Mouse (Mus musculus) urinary bladder, postnatal 25 days (tissue): ENCODE results near the gene Spire2.
"Not testable (repeated sequence)": the region's sequence is repeated elsewhere in the genome, so short reads cannot be mapped to it uniquely, and the experiment has no call there.

Experiments used
- DNase-seq: peaks from one replicate; pipeline ENCODE4 v3.0.0; 2022; ENCODE audit warnings: low spot score

Gene Spire2

DNA sequence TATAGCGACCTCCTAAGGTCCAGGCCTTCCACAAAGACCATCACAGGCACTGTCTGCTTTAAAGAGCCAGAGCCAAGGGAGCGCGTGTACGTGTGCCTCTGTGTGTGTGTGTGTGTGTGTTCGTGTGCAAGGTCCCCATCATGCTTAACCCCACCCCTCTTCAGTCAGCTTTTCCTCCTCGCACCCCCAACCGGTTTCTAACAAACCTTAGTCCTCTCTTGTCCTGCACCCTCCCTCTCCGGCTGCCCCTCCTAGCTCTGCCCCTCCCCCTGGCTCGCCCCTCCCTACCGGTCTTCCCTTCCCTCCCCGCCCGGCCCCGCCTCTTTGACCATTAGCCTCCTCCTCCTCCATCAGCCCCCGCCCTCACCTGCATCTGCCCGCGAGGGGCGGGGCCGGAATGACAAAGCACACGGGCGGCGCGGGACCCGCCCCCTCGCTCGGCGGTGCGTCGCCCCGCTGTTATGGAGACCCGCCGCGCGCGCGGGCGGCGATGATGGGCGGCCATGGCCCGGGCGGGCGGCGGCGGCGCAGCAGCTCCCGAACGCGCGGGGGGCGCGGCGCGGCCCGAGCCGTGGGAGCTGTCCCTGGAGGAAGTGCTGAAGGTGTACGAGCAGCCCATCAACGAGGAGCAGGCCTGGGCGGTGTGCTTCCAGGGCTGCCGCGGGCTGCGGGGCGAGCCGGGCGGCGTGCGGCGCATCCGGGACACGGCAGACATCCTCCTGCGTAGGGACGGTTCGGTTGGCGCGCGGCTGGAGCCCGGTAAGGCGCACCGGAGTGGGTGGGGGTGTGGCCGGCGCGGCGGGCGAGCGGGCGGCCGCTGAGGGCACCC is at the start of gene Spire2:
Gene Spire2, plus strand, starts transcription at position 452 of the 829 bp plus-strand sequence.
- DNase-seq = peak; percentile 69

DNA sequence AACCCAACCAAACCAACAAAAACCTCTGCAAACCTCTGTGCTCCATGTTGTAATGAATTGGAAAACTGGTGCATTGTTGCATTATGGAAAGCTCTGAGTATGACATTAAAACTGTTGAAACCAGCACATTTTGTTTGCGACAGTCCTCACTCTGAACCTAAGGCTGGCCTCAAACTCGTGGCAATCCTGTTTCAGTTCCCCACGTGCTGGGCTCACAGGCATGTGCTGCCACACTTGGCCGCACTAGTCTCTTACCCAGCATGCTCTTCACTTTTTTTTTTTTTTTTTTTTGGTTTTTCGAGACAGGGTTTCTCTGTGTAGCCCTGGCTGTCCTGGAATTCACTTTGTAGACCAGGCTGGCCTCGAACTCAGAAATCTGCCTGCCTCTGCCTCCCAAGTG is 49.5 kb upstream of the Spire2 start:
- not testable (repeated sequence) for DNase-seq

DNA sequence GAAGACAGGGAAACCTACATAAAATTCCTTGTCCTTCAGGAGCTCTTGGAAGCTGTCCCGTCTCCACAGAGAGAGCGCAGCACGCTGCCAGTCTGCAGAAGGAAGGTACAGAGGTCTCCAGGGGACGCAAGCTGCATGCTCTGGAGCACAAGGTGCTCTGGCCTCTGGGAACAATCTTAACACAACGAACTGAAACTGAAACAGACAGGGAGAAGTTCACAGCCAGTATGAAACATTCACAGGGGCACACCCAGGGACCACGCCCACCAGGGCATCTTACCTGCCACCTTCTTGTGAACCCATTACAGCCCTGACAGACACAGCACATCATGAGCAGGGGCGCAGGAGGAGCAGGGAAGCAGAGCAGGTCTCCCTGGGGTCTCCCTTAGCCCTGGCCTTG is 48.5 kb upstream of the Spire2 start:
- DNase-seq = no peak

DNA sequence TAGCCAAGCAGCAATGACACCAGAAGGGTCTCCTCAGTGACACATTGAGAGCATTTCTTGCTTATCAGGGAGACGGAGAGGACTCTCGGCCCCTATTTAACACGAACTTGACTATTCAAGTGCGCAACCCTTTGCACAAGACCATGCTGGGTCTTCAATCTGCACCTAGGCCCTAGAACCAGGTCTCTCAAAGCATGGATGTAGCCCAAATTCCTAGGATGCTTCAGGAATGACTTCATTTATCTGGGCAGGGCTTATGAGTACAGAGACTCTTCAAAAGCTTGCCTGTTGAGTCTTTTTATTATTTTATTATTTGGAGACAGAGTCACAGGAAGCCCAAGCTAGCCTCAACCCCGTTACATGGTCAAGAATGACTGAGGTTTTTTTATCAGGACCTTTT is 48.0 kb upstream of the Spire2 start:
- DNase-seq = no peak

DNA sequence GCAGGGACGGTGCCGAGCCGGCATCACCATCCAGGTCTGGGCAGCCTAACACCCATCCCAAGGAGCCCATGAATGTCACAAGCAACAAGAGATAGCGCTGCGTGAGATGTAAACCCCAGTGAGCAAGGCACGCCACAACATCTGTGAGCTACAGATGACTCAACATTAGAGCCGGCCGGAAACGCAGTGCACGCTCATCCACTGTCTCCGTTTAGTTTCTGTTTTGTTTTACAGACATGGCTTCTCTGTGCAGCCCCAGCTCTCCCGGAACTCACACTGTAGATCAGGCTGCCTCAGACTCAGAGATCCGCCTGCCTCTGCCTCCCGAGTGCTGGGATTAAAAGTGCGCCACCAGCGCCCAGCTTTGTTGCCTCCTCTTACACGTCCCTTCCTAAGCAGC is 45.2 kb upstream of the Spire2 start:
- no peak for DNase-seq

DNA sequence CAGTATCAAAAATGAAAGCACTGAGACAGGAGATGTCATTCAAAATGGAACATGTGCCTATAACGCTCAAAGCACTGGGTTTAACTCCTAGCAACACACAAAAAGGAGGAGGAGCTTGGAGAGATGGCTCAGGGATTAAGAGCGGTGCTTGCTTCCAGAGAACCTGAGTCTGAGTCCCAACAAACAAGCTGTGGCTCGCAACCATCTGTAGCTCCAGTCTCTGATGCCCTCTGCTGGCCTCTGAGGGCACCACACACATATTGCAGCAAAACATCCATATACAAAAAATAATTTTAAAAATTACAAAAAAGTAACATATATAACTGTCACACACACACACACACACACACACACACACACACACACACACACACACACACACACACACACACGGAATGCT is 42.3 kb upstream of the Spire2 start:
- DNase-seq = peak; percentile 34

DNA sequence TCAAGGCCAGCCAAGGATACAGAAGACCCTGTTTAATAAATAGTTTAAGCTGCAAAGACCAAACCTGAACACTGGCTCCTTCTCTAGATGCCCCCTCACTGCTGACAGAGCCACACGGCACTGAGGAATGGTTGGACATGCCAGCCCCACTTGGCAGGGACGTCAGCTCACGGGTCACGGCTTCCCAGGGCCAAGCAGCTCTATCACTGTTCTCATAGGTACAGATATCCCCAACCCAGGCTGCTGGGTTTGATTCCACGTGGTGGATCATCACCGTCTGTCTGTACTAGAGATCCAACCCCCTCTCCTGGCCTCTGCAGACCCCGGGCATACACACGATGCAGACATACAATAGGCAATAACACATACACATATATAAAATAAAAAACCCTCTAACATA is 41.8 kb upstream of the Spire2 start:
- DNase-seq = no peak

DNA sequence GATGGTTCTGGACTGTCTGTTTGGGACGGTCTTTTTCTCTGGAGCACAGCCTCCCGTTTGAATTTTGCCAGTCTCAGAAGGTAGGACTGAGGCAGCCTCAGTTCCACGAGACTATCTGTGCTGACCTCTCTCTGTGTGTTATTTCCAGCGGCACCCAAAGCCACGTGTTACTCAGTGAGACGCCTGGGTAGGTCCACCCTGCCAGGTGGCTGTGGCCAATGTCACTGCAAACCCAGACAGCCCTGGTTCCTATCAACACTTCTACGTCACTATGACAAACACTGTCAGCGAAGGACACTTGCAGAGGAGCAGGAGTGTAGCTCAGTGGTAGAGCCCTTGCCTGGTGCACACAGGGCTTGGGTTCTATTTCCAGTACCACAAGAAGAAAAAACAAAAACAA is 40.8 kb upstream of the Spire2 start:
- no peak for DNase-seq

DNA sequence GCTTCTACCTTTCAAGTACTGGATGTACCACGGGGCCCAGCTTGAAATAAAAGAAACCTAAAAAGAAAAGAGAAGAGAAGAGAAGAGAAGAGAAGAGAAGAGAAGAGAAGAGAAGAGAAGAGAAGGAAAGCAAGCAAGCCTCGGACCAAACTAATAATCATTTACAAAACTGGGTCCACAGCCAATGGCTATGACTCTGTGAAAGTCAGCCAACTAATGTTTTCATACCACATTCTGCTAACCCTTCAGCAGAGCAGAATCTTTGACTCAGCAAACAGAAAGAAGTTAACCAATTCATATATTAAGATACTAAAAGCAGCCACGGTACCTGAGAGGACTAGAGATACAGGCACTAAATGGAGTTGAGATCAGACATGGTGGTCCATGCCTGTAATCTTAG is 40.2 kb upstream of the Spire2 start:
- DNase-seq = no peak

DNA sequence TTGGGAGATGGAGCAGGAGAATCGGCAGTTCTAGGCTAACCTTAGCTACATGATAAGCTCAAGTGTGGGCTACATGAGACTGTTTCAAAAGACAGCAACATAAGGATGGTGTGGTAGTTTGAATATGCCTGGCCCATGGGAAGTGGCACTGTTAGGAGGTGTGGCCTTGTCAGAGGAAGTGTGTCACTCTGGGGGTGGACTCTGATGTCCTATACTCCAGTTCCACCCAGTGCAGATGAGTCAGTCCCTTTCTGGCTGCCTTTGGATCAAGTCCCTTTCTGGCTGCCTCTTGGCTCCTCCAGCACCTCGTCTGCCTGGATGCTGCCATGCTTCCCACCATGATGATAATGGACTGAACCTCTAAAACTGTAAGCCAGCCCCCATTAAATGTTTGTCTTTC is 39.7 kb upstream of the Spire2 start:
- no peak for DNase-seq

DNA sequence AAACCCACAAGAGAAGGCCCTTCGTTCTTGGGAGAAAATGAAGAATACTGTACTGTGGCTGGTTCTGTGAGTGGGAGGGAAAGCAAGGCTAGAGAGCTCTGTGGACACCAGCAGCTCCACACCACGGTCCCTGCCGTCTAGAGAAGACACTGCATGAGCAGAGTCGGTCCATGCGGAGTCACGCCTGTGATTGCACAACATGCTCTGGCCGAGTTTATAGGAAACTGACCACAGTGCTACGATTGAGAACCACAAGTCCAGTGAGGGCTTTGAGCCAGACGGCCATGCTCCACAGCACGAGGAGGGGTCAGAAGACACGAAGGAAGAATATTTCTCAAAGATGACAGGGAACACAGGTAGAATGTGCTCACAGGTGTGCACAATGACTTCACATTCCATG is 34.2 kb upstream of the Spire2 start:
- no peak for DNase-seq

DNA sequence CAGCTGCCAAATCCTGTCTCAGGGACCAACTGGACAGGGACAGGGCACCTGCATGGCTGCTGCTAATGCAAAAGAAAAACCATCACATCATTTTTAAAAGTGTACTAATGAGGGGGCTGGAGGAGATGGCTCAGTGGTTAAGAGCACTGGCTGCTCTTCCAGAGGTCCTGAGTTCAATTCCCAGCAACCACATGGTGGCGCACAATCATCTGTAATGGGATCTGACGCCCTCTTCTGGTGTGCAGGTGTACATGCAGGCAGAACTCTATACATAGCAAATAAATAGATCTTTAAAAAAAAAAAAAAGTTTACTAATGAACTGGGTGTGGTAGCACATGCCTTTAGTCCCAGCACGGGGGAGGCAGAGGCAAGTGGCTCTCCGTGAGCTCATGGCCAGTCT is 23.8 kb upstream of the Spire2 start:
- no peak for DNase-seq

DNA sequence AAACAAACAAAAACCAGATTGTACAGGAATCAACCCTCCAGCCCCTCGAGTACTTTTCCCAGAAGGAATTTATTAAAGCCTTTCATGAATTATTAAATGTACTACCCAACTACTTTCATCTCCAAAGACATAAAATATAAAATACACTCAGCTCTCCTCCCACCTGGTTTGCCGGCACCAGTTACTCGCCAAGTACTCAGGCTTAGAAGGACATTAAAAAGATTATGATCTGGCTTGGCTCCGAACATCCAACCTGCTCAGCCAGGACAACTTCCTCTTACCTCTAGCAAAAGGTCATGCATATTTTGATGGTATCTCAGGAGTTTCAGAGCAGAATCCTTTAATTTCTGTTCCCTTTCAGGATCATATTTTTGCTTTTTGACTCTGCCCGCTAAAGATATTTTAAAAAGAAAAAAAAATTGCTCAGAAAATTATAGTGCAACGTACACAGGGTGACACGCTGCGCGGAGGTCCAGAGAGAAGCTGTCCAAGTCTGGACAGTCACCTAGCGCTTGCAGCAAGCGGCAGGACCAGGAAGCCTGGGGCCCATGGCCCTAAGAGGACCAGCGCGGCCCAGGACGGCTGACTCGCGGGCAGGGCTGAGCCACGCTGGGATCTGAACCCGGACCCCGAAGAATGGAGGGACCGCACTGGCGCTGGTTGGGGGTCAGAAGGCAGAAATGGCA is 14.6 kb upstream of the Spire2 start:
- DNase-seq = no peak

DNA sequence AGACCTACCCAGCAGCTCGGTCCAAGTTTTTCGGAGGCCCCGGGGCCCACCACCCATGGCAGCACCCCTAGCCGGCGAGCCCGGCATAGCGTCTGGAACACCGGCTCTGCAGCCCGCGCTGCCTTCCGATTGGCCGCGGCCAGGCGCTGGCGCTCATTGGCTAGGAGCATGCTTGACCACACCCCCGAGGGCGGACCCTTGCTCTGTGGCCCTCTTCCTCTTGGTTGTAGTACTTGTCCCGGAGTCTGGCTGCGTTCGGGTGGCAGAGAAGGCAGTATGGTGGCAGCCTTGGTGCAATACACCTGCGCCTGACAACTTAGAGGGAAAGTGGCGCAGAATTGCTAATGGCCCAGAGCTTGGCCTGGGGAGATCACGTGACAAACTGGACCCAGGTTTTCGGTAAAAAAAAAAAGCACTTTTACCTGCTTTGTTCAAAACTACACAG is 14.0 kb upstream of the Spire2 start, which contains the start of gene Fanca:
Gene Fanca, minus strand, starts transcription at position 110 of the 445 bp plus-strand sequence.
- DNase-seq = peak; percentile 87

DNA sequence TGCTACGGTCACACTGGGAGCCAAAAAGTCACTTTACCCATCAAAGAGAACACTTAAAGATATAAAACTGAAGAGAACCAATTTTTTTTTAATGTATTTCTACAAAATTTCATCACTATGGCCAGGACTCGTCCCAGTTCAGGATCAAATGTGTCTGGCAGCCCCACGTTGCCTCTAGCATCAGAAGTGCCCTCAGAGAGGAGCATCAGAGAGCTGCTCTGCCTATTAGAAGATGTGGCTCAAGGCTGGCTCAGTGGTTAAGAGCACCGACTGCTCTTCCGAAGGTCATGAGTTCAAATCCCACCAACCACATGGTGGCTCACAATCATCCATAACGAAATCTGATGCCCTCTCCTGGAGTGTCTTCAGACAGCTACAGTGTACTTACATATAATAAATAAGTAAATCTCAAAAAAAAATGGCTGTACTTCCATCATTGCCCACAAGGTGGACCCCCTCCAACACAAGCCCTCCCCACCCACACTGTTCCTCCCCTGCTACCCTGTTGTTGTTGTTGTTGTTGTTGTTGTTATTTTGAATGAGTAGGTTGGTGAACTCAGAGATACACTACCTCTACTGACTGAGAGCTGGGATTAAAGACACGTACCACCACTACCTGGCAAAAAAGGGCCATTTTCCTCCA is 12.9 kb upstream of the Spire2 start:
- DNase-seq = no peak

DNA sequence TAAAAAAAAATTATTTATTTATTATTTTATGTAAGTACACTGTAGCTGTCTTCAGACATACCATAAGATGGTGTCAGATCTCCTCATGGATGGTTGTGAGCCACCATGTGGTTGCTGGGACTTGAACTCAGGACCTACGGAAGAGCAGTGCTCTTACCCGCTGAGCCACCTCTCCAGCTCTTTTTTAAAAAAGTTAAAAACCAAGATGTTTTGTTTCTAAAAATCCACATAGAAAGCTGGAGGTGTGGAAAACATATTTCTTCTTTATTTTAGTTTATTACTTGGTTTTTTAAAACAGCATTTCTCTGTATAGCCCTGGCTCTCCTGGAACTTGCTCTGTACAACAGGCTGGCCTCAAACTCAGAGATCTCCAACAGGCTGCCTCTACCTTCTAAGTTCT is 4.0 kb upstream of the Spire2 start:
- DNase-seq = no peak

DNA sequence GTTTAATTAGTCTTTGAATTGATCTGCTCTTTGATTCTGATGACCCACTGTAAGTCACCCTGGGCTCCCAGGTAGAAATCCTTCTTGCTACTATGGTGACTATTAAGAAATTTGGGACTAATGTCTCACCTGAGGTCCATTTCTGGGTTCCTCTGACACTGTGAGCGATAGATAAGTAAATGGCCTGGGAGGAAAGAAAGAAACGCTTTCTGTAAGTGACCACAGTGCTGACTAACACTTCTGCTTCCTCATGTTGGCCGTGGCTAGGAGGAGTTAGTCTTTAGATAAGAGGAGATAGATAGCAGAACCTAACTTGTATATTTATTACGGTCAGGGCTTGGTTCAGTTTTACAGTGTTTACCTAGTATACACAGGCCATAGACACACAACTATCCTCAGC is 3.2 kb upstream of the Spire2 start:
- DNase-seq = no peak

DNA sequence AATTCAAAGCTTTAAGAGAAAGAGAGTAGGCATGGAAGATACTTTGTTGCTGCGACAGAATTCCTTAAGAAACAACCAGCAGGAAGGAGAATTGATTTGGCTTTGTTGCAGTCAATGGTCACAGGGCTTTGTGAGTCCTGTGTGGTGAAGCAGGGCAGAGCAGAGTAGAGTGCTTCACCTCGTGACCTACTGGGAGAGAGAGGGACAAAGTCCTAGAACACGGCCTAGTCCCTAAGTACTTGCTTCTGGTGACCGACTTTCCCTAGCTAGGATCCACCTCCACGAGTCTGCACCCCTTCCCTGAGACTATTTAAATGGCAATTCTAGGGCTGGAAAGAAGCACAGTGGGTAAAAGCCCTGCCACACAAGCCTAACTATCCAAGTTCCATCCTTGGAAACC is 2.6 kb upstream of the Spire2 start:
- DNase-seq = no peak

DNA sequence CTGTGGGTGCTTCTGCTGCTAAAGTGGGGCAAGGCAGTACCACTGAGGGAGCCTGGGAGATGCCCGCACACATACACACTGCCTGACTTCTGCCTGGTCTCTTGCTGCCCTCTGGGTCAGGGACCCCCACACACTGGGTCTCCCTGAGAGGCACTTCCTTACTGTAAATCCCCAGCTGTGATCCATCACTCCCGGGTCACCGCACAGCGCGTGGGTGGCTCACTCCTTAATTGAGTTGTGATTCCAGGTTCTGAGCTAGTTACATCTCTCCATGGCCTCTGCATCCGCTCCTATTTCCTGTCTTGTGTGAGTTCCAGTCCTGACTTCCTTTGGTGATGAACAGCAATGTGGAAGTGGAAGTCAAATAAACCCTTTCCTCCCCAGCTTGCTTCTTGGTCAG is 1.8 kb upstream of the Spire2 start:
- DNase-seq = no peak

DNA sequence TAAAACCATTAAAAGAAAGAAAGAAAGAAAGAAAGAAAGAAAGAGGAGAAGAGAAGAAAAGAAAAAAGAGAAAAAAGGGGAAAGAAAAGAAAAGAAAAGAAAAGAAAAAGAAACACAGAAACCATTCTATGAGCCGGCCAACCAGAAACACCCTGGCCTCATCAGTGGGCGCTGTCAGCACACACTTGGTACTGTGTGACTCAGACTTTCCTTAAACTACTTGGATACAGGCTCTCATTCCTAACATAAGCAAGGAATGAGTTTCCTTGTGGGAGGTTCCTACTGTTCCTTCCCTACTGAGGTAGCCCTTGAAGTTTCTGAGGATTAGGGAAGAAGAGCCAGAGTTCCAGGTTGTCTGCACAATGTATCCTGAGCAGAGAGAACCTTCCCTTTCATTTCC is 1.2 kb upstream of the Spire2 start:
- no peak for DNase-seq

DNA sequence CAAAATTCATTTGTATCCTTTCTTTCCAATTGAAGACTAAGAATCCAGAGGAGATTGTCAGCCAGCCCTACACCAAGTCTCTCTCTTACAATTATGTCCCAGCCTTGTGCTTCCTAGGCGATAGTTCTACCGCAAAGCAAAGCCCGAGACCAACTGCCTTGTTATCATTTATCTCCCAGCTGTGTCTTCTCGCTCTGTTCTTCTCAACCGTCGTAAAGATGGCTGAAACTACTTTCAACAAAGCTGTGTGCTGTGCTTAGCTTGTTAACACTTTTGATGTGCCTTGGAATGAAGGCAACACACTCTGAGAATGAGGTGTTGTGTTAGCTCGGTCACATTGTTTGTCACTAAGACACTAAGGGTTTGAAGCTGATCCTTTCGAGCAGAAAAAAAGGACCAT is 703 bp upstream of the Spire2 start:
- DNase-seq = no peak

DNA sequence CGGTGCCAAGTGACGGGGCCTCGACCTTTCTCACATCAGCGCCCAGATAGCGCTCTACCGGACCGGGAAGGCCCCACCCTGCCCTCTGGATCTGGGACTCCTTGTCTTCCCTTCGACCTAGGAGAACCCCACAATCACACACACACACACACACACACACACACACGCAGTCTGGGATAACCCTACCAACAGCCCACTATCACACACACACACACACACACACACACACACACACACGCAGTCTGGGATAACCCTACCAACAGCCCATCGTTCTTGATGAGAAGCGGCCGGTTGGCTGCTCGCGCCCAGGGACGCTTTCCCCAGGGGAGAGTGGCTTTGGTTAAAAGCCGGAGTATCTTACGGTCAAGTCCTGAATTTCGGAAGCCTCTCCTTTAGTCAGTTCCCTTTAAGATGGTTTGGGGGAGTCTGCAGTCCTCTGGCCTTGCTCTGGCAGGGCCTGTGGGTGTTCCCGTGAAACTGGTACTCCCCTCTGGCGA is 626 bp downstream of the Spire2 start:
- DNase-seq = no peak

DNA sequence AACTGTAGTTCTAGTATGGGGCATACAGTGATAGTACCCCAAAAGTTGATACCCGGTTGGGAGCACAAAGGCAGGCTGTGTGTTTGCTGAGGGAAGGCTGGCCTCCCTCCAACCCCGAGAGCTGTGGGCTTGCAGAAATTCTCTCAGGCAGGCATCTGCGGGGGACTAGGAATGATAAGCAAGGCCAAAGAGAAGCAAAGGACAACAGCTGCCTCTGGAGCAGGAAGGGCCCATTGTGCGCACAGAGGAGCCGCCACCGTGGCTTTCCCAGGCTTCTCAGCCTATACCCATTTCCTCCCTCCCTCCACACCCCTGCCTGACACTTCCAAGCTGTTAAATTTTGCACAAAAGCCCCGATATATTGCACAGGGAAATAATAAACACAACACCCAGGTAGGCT is 1.4 kb downstream of the Spire2 start:
- DNase-seq = no peak
